Mouse (Mus musculus) fibroblast of lung, adult 2 months (primary cell): ENCODE measurements at regions not wholly inside any gene's neighbourhood (a gene's known extent, or its start where the extent isn't known, plus 50 kb on each side); places are given as distances from the start of the nearest gene placed in this dataset.
A peak's percentile ranks its signal among the peaks of the same experiment; 100 is the strongest.

Source experiments
- DNase-seq: peaks from one replicate; pipeline ENCODE4 v3.0.0-alpha.2; 2011; ENCODE audit warnings: low read depth

DNA sequence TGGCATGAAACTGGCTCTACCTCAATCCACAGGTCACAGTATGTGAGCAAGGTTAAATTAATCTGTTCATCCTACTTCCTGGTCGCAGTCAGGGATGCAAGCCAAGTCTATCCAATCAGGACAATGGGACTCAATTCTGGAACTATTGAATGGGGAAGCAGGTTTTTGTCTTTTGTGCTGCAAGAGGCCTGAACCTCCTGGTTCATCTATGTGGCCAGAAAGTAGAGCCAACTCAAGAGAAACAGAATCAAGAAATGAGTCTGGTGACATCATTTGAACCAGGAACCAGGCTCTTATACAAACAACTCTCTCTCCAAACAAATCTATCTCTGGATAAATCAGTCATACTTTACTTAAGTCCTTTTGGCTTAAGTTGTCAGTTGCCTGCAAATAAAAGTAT, 294.7 kb upstream of the Usp25 start:
- DNase-seq = no peak

DNA sequence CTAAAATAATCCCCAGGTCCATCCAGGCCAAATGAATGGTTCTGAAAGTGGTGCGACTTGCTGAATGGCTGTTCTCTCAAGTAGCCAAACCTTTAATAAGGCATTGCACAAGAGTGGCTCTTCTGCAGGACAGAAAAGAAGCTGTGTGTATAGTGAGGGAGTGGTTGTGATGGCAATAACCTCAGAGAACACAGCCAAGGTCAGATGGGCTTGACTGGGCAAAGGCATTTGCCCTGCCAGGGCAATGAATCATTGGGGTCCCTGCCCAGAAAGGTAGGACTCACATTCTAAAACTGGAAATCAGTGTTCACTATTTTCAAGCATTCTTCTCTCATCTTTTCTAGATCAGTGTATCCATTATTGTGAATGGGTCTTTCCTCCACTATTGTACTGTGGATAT, 295.4 kb upstream of the Usp25 start:
- DNase-seq = no peak

DNA sequence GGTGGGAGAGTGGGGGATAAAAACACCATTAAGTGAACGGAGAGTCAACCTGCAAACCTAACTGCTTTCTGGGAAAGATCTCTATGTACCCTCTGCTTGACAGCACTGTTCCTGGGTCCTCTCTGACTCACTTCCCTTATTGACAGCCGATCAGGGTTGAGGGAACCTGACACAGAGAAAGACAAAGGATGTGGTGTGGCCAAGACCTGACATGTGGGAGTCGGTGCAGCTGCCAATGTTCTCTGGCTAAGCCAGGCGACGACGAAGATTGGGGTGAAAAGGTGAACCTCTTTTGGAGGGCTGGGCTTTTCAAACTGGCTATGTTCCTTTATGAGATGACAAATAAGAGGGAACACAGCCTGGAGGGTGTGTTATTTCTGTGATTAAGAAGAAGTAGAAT, 318.6 kb upstream of the Usp25 start:
- DNase-seq = peak; percentile 6

DNA sequence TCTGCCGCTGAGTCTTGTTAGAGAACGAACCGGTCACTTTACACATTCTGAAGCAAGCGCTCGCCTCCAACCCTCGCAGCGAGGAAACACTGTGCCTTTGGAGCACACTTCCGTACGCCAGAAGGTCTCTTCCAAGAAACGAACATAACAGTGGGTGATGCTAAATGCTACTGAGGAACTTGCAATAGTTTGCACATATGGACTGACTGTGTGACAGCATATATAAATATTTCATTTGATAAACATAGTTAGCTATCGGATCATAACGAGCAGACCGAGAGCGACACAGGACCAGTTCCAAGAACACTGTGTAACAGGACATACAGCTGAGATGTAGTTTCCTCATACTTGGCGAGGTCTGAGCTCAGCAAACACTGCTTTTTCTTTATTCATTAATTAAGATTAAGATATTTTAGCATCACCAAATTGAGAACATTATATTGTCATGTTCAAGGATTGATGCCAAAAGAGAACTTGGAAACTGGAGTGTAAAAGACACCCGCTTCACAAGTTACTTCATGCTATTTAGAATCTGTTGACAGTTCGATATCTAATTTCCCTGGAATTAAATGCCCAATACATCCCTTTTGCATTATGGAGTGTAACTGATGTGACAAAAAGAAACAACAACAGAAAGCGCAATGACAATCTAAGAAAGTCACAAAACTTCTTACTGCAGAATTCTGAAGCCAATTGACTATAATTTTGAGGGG, 314.3 kb upstream of the Nrip1 start:
- DNase-seq = no peak

DNA sequence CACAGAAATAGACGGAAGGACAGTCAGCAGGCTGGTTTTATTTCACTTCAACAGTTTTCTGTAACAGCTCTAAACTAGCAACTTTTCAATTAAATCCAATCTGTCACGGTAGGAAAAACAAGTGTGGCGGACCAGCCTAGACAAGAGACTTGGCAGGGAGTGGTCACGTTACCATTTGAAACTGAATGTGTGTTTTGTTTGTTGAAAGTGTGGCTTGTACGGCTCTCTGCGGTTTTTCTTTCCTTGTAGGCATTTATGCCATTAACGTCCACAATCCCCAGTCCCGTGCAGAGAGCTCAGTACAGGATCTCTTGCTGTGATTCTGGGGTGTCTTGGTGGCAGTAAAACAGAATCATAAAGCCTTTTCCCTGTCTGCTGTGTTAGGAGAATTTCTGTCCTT, 311.9 kb upstream of the Nrip1 start:
- DNase-seq = peak; percentile 16

DNA sequence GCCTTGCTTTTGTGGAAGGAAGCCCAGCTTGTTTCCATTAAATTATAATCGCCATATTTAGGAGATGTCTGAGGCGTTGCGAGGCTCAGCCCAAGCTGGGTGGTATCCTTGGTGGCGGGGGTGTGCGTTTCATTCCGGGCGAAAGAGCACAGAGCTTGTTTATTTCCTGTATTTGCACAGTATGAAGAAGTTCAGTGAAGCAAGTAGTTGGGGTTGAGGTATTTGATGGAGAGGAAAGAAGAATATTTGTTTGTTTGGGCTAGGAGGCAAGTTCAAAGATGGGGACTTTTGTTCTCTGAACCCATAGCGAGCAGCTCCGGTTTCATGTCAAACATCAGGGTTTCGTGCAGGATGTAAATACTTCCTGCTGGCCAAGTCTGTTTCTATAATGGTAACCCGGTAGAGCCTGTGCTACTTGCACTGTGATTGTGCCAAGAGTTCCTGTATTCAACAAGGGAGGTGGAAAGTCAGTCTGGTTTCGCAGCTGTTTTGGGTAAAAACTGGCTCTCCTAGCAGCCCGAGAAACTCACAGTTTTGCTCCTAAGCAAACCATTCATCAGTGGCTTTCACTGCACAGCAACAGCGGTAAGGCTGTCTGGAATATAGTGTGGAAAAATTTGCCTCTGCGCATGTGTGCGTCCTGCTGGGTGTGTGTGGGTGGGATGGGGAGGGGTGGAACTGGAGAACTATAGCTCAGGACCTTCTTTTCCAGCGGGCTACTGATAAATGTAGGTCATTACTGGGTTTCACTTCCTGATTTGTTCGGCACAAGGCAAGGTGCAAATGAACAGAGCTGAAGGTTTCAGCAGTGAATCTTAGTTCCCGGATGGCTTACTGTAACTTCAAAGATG, 306.7 kb upstream of the Nrip1 start:
- peak; percentile 33 for DNase-seq

DNA sequence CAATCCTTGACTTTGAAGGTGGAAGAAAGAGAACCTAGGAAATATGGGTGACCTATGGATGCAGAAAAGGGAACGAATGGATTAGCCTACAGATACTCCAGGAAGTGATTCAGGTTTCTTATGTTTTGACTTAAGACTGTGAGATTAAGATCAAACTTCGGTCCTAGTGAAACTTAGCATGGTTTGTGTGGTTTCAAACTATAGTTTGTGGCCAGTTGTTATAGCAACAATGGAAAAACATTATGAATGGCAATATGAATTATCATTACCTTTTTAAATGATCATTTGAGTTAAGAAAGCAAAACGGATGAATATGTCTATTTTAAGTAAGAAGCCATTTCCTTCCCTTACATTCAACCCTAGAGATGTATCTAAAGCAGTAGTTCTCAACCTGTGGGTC, 305.3 kb upstream of the Nrip1 start:
- no peak for DNase-seq

DNA sequence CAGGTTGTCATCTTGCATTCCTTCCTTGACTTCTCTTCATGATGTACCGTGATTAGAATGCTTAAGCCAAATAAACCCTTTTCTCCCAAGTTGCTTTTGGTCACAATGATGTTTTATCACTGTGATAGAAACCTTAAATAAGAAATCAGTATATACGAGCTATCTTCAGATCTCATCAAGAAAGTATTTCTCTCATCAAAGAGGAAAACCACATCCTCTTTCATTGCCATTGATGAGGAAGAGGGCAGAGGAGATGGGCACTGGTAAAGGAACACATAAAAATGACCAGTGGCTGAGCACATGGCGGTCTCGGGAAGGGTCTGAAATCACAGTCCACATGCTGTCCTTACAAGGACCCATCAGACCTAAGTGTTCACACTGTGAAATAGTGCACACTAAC, 296.2 kb upstream of the Nrip1 start:
- no peak for DNase-seq

DNA sequence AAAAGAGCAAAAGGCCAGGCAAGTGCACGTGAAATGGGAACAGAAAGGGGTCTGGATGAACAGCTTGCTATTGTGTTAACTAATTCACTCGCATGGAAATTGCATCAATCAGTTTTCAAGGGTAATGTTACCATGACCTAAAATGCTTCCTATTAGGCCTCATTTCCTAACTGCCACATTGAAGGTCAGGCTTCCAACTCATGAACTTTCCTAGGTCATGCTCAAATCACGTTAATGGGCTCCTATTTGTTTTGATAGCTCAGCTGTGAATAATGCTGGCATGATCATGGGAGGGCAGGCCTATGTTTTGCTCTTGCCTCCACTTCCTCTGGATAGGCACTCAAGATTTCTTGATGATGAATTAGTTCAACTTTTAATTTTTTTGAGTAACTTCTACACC, 293.4 kb upstream of the Nrip1 start:
- no peak for DNase-seq

DNA sequence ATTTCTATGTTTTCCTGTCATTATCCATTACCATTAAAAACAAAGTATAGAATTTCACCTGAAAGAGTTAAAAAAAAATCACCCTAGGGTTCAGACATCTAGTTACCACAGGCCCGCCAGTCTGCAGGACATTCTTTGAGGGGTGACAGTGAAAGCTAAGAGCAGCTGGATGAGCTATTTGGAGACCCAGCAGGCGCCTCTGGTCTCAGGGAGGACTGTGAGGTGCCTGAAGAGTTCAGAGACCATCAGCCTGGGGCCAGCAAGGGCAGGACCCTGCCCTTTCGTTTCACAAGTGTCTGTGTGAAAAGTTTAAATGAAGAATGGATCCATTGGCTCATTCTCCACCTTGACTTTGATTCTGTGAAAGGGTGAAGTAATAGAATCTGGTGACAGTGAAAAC, 281.5 kb upstream of the Nrip1 start:
- no peak for DNase-seq

DNA sequence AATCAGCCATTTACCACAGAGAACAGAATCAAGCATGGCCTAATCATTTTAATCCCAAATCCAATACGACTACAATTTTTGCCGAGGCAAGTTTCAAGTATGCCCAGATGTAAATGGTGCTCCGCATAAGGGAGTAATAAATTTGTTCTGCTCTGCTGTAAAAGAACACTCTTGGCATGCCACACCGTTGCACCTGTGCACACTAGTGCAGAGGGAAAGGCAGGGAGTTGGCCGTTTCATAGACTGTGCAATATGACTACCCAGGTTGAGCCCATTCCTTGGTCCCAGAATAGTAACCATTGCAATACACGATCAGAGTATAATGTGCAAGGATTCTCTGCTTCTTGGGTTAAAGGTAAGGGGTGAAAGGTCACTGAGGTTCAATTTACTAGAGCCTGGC, 270.7 kb upstream of the Nrip1 start:
- no peak for DNase-seq

DNA sequence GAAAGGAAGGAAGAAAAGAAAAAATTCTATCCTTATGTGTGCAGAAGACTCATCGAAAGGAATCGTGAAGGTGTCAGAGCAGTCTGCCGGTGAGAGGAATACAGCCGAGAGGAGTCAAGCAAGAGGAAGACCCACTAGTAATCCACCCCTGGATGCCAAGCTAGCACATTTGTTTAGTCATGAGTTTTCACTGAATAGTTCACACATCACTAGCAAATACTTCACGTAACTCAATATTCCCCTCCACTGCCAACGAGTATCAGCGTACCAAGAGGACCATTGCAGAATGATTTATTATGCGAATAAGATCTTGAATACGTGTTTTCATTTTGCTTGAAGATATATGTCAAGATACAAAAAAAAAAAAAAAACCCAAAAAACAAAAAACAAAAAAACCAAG, 270.2 kb upstream of the Nrip1 start:
- DNase-seq = no peak

DNA sequence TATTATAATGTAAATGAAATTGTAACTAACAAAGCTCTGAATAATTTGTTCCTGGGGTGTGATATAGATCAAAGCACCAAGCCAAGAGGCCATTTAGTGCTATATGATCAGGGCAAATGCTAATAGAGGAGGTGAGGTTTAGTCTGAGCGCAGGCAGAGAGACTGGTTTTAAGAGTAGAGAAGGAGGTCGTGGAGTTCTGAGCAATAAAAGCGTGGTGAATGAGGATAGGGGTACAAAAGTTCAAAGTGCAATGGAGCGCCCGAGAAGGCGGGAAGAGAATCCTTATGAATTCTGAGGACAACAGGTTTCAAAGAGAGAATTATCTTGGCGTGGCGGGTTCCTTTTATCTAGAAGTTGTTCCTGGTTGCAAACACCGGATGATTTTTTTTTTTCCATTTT, 261.5 kb upstream of the Nrip1 start:
- DNase-seq = no peak

DNA sequence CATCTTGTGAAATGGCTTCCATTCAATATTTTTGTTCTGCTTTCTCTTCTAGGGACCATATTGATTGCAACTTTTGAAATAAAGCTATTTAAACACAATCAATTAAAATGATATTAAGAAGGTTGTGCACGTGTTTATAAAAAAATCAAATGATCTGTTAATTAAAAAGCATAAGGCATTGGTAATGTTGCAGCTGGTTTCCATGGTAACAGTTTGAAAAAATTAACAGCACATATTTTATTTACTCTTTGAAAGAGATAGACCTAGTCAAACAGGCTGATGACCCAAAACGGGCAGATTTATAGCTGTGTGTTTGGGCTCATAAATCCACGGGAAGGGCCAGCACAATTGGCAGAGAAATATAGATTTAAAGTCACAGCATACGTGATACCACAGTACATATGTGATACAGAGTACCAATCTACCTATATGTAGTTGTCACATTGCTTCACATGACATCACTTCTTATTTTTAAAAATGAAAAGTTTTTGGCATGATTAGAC, 260.6 kb upstream of the Nrip1 start:
- no peak for DNase-seq

DNA sequence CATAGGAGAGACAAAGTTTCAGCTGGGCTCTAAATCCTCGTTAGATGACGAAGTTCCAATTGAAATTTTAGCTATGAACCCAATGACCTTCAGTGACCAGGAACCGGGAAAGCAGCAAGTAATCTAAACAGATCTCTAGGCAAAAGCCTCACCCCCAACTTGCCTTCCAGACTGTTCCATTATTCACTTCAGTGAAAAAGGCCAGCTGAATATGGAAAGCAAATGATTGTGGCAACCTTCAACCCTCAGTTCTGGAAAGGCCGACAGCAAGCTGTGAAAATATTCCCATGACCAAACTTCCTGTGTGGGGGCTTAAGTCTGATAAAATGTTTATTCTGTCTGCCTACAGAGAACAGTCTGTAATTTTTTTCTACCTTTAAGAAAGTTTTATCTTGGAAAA, 252.5 kb upstream of the Nrip1 start:
- DNase-seq = peak; percentile 47

DNA sequence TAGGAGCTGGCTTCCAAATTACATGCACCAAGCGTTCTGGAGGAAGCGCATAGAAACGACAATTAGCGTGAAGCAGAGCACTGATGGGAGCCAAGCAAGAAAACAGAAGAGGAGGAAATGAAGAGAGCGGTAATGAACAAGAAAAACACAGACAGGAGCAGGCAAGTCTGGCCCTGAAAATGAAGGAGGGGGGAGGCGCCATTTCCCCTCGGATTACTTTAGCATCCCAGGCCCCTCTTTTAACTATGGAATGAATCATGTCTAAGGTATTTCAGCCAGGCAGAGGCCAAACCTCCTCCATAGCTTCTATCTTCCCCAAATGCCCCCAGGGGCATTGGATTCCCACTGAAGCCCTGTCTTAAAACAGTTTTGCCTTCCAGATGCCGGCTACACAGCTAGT, 248.1 kb upstream of the Nrip1 start:
- DNase-seq = no peak

DNA sequence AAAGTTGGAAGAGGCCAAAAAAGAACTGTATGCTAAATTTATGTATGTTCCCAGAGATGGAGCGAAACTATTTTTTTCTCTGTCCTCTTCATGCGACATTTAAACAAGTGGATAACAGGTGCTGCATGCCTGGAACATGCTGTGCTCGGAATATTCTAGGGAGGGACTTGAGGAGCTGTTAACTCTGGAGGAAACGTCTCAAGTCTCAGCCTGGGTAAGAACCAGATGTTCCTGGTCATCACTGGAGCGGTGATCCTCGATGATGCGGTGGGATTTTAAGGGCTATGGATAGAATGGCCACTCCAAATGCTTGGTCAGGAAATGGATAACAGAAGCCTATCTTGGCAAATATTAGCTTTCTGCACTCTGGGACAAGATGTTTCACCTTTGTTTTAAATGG, 244.7 kb upstream of the Nrip1 start:
- no peak for DNase-seq

DNA sequence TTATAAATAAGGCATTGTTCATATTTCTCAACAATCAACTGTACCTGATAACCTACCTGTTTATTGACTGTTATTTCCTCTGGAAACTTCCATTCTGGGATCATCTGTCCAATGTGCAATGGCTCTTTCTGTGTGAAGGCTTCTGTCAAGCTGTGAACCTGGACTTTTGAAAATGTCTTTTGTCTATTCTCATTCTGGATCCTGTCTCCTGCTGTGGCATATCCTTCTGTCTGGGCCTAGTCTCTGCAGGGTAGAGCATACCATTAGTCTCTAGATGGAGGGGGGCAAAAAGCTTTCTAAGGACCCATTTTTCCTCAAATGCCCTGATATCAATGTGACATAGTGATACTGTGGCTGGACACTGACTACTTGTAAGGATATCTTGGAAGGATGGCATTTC, 237.4 kb upstream of the Nrip1 start:
- no peak for DNase-seq

DNA sequence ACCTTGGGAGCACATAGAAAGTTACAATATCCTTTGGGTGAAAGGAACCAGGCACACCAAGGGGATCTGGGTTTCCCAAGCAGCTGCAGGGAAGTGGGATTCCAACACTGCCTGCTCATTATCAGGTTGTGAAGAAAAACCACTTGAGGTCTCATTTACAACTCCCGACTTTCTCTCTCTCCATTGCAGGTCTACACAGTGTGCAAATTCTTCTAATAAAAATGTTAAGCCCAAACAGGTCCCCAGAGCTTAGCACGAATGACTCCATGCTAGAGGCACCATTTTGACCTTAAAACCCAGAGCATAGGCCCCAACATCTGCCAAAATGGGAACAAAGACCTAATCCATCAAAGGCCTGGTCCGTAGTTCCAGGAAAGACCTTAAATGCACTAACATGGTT, 231.3 kb upstream of the Nrip1 start:
- DNase-seq = no peak

DNA sequence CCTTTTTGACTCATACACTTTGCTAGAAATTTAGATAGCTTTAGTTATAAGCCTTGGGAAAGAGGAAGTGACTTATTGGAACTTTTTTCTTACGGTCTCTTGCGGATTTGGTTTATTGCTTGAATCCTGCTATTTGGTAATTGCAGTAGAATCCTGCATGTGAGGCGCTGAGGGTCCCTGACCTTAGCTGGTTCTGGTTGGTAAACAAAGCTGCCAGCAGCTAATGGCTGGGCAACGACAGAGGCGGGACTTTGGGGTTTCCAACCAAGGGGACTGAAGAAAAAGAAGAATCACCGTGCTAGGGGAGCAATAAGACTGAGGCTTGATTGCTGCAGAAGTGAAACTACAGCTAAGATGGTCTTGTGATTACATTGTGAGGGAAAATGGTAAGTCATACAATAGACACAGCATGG, 230.2 kb upstream of the Nrip1 start:
- no peak for DNase-seq

DNA sequence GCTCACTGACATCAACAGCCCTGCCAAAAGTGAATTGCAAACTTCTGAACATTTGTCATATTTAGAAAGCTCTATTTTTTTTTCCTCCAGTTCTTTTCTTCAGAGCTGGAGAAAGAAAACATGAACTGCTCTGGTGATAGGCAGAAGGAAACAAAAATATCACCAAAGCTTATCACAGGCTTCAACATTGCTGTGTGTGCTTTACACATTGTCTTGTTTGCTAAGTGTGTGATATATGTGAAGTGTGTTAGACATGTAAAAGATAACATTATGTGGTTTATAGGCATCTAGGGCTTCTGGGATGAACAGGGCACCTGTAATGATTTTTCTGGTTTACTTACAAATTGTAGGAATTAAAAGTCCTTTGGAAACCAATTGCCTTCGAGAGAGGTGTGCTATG, 229.8 kb upstream of the Nrip1 start:
- DNase-seq = no peak

DNA sequence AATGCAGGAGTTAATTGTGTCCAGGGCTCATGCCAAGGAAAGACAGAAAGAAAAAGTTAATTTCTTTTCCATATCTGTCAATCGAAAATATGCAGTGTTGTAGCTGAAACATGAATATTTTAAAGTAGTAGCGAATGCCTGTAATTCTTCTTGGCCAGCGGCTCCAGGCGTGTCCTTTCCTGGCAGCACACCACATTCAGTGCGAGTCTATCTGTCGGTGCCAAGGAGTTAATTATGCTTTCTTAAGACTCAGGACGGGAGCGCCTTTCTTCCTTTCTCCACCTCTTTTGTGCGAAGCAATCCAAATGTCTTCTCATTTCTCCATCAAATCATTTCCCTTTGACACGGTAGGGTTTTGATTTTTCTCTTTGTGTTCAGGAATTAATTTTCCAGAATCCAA, 226.5 kb upstream of the Nrip1 start:
- DNase-seq = peak; percentile 35

DNA sequence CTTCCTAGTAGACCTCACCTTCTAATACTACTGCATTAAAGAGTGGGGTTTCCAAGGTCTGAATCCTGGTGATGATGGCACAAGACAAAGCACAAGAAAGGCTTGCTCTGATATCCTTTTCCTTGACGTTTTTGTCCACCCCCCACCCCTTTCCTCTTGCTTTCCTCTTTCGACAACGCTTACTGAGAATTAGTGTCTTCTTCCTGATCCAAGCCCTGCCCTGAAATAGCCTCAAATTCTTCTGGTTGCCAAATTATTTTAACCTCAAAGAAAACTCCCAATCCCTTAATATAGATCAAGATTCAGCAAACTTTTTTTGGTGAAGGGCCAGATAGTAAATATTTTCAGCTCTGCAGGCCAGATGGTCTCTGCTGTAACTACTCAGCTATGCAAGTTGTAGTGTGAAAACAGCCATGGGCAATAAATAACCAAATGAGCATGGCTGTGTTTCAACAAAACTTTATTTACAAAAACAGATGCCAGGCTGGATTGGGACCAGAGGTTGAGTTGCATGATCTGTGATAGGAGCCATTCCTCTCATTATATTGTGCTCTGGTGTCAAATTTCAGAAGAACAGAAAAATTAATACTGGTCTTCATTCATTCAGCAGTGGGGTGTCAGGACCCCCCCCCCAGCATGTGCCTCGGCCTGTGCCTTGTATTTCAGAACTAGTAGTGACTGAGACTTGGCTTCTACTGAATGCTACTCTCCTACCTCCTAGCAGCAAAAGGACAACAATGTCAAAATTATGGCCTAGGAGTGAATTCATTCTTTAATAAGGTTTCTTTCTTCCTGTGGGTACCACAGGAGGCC, 218.5 kb upstream of the Nrip1 start:
- DNase-seq = no peak
